Mouse (Mus musculus): ENCODE measurements around the gene Xlr5a. TPM values are rescaled to one million over a fixed set of nuclear protein-coding genes. Genes with fewer than 3 reads are reported as not detected.
"Not testable (repeated sequence)": the region's sequence is repeated elsewhere in the genome, so short reads cannot be mapped to it uniquely, and the experiment has no call there.

The Xlr5a gene
- polyA plus RNA-seq, 1 experiment from 2014 or later = not detected

- not testable (repeated sequence) for H3K4me2 ChIP-seq (replicated peaks); DNase-seq (ENCODE audit: low spot score); ATAC-seq (ENCODE audit: low FRiP score); H3K9me3 ChIP-seq (ENCODE audit: control insufficient read depth, low read length); H3K4me3 ChIP-seq (replicated peaks; ENCODE audit: low read length); H3K36me3 ChIP-seq (replicated peaks; ENCODE audit: control insufficient read depth, insufficient read depth); H3K27ac ChIP-seq; H3K27me3 ChIP-seq (ENCODE audit: control insufficient read depth, insufficient read depth, low read length); H3K4me1 ChIP-seq (replicated peaks; ENCODE audit: control insufficient read depth, insufficient read depth, low read length); H3K9ac ChIP-seq
- WGBS = 83% methylated on average over 17 of the region's 19 CpGs
Measured at GRCm38 (mm10) chrX:73082267-73083055, 210.3 kb downstream of the Xlr5a start, which contains the start of gene Xlr4a. TSS of gene Xlr4a (minus strand) at chrX:73082478.

GRCm38 (mm10) chrX:73066765-73067312 is 225.9 kb downstream of the Xlr5a start:
- H3K4me2 ChIP-seq (replicated peaks); H3K4me3 ChIP-seq (replicated peaks; ENCODE audit: low read length); DNase-seq (ENCODE audit: low spot score); H3K36me3 ChIP-seq (replicated peaks; ENCODE audit: control insufficient read depth, insufficient read depth); H3K27ac ChIP-seq; H3K27me3 ChIP-seq (ENCODE audit: control insufficient read depth, insufficient read depth, low read length); H3K9me3 ChIP-seq (ENCODE audit: control insufficient read depth, low read length); H3K9ac ChIP-seq; H3K4me1 ChIP-seq (replicated peaks; ENCODE audit: control insufficient read depth, insufficient read depth, low read length): not testable (repeated sequence)
- no CpG with 5 or more reads among the region's 5 CpGs for WGBS
- ATAC-seq (ENCODE audit: low FRiP score) = 0 out of 2 replicates have a peak, but pooled peaks have one; percentile 35

- ATAC-seq (ENCODE audit: low FRiP score) = peak; percentile 60; the same call in 1 of the 2 replicates
- H3K4me3 ChIP-seq (replicated peaks; ENCODE audit: low read length) = peak within 1 kb of the TSS; percentile 35
- H3K27ac ChIP-seq = peak within 1 kb of the TSS; percentile 26; the same call in 1 of the 2 replicates
- H3K36me3 ChIP-seq (replicated peaks; ENCODE audit: control insufficient read depth, insufficient read depth) = no peaks in the 10 kb centered on the region
- no peak for DNase-seq (ENCODE audit: low spot score)
- peak within 1 kb of the TSS; percentile 53 for H3K9ac ChIP-seq
- H3K27me3 ChIP-seq (ENCODE audit: control insufficient read depth, insufficient read depth, low read length) = no peaks in the 10 kb centered on the region
- peak within 1 kb of the TSS; percentile 56 for H3K4me2 ChIP-seq (replicated peaks)
- no peaks in the 10 kb centered on the region for H3K9me3 ChIP-seq (ENCODE audit: control insufficient read depth, low read length)
- H3K4me1 ChIP-seq (replicated peaks; ENCODE audit: control insufficient read depth, insufficient read depth, low read length) = no peaks in the 10 kb centered on the region
- 32% methylated on average over 7 of the region's 7 CpGs for WGBS
Measured at GRCm38 (mm10) chrX:73064415-73064793, 228.4 kb downstream of the Xlr5a start, which contains the start of gene Pnma3. TSS of gene Pnma3 (plus strand) at chrX:73064787.

GRCm38 (mm10) chrX:73063512-73064414 is 229.0 kb downstream of the Xlr5a start:
- Histone ChIP-seq H3K4me2 (replicated peaks) (peak overlapping the region; percentile 56), H3K4me3 (replicated peaks; ENCODE audit: low read length) (peak overlapping the region; percentile 35), H3K36me3 (replicated peaks; ENCODE audit: control insufficient read depth, insufficient read depth) (no peaks in the 10 kb centered on the region), H3K27ac (peak overlapping the region; percentile 26; the same call in 1 of the 2 replicates), H3K9me3 (ENCODE audit: control insufficient read depth, low read length) (no peaks in the 10 kb centered on the region), H3K9ac (peak overlapping the region; percentile 53), H3K27me3 (ENCODE audit: control insufficient read depth, insufficient read depth, low read length) (no peaks in the 10 kb centered on the region), H3K4me1 (replicated peaks; ENCODE audit: control insufficient read depth, insufficient read depth, low read length) (no peaks in the 10 kb centered on the region)
- ATAC-seq (ENCODE audit: low FRiP score) (peak; percentile 89), DNase-seq (ENCODE audit: low spot score) (peak; percentile 32)
- WGBS = 32% methylated on average over 24 of the region's 24 CpGs

- Histone ChIP-seq H3K27me3 (ENCODE audit: control insufficient read depth, insufficient read depth, low read length) (no peaks in the 10 kb centered on the region), H3K4me2 (replicated peaks) (no peak overlapping the region), H3K4me1 (replicated peaks; ENCODE audit: control insufficient read depth, insufficient read depth, low read length) (no peaks in the 10 kb centered on the region), H3K4me3 (replicated peaks; ENCODE audit: low read length) (no peak overlapping the region), H3K27ac (no peak overlapping the region), H3K9ac (no peak overlapping the region), H3K36me3 (replicated peaks; ENCODE audit: control insufficient read depth, insufficient read depth) (no peaks in the 10 kb centered on the region), H3K9me3 (ENCODE audit: control insufficient read depth, low read length) (no peaks in the 10 kb centered on the region)
- ATAC-seq (ENCODE audit: low FRiP score) (no peak), DNase-seq (ENCODE audit: low spot score) (no peak)
- WGBS = 66% methylated on average over 5 of the region's 5 CpGs
Measured at GRCm38 (mm10) chrX:73062323-73062722, 230.5 kb downstream of the Xlr5a start.

GRCm38 (mm10) chrX:73061528-73061927 is 231.2 kb downstream of the Xlr5a start:
- no peaks in the 10 kb centered on the region for H3K36me3 ChIP-seq (replicated peaks; ENCODE audit: control insufficient read depth, insufficient read depth)
- H3K9me3 ChIP-seq (ENCODE audit: control insufficient read depth, low read length) = no peaks in the 10 kb centered on the region
- ATAC-seq (ENCODE audit: low FRiP score) (no peak), DNase-seq (ENCODE audit: low spot score) (no peak)
- no peaks in the 10 kb centered on the region for H3K27me3 ChIP-seq (ENCODE audit: control insufficient read depth, insufficient read depth, low read length)
- H3K27ac ChIP-seq = no peak overlapping the region
- no peak overlapping the region for H3K9ac ChIP-seq
- H3K4me2 ChIP-seq (replicated peaks) = no peak overlapping the region
- no peaks in the 10 kb centered on the region for H3K4me1 ChIP-seq (replicated peaks; ENCODE audit: control insufficient read depth, insufficient read depth, low read length)
- WGBS = 91% methylated on average over 1 of the region's 1 CpGs
- H3K4me3 ChIP-seq (replicated peaks; ENCODE audit: low read length) = no peak overlapping the region

Other genes with a start within 250 kb of the Xlr5a start
- gene Pnma3, start 228.2 kb downstream of the Xlr5a start, polyA plus RNA-seq (2014; fragmentation: Nextera tagmentation; extraction: Ambion mirVana) = 2.8 and 4.4 TPM in 2 replicates
- gene Xlr4a, start 210.5 kb downstream of the Xlr5a start, polyA plus RNA-seq (2014; fragmentation: Nextera tagmentation; extraction: Ambion mirVana) = not detected in 2 replicates
- gene Xlr3a, start 195.9 kb downstream of the Xlr5a start, polyA plus RNA-seq (2014; fragmentation: Nextera tagmentation; extraction: Ambion mirVana) = 4.8 and 7.7 TPM in 2 replicates
- 0.31 and 0.80 TPM in 2 replicates for gene Gm14685, start 175.9 kb downstream of the Xlr5a start, polyA plus RNA-seq (2014; fragmentation: Nextera tagmentation; extraction: Ambion mirVana)
- not detected in 2 replicates for gene Xlr5b, start 144.2 kb downstream of the Xlr5a start, polyA plus RNA-seq (2014; fragmentation: Nextera tagmentation; extraction: Ambion mirVana)
- 0.59 TPM in 1 of 2 replicates, not detected in the other for gene DXBay18, start 143.5 kb downstream of the Xlr5a start, polyA plus RNA-seq (2014; fragmentation: Nextera tagmentation; extraction: Ambion mirVana)
- gene Spin2d, start 116.0 kb downstream of the Xlr5a start, polyA plus RNA-seq (2014; fragmentation: Nextera tagmentation; extraction: Ambion mirVana) = not detected in 2 replicates
- 21.1 and 42.4 TPM in 2 replicates for gene Xlr3b, start 100.8 kb downstream of the Xlr5a start, polyA plus RNA-seq (2014; fragmentation: Nextera tagmentation; extraction: Ambion mirVana)
- 0.38 and 0.63 TPM in 2 replicates for gene Xlr4b, start 78.6 kb downstream of the Xlr5a start, polyA plus RNA-seq (2014; fragmentation: Nextera tagmentation; extraction: Ambion mirVana)
- gene F8a, start 64.7 kb downstream of the Xlr5a start, polyA plus RNA-seq (2014; fragmentation: Nextera tagmentation; extraction: Ambion mirVana) = 30.2 and 31.4 TPM in 2 replicates
- gene Xlr4c, start 49.8 kb downstream of the Xlr5a start, polyA plus RNA-seq (2014; fragmentation: Nextera tagmentation; extraction: Ambion mirVana) = 0.16 and 0.30 TPM in 2 replicates
- gene Xlr3c, start 27.6 kb downstream of the Xlr5a start, polyA plus RNA-seq (2014; fragmentation: Nextera tagmentation; extraction: Ambion mirVana) = 0.23 and 0.46 TPM in 2 replicates
- gene Xlr5c, start within 50 bp of the Xlr5a start, polyA plus RNA-seq (2014; fragmentation: Nextera tagmentation; extraction: Ambion mirVana) = not detected in 2 replicates
- gene Gm45015, start 43.9 kb upstream of the Xlr5a start, polyA plus RNA-seq (2014; fragmentation: Nextera tagmentation; extraction: Ambion mirVana) = not detected in 2 replicates
- gene Zfp275, start 49.6 kb upstream of the Xlr5a start, polyA plus RNA-seq (2014; fragmentation: Nextera tagmentation; extraction: Ambion mirVana) = 12.1 and 13.6 TPM in 2 replicates
- not detected in 2 replicates for gene Gm18336, start 105.8 kb upstream of the Xlr5a start, polyA plus RNA-seq (2014; fragmentation: Nextera tagmentation; extraction: Ambion mirVana)
- 1.1 and 1.5 TPM in 2 replicates for gene Zfp92, start 118.1 kb upstream of the Xlr5a start, polyA plus RNA-seq (2014; fragmentation: Nextera tagmentation; extraction: Ambion mirVana)
- not detected in 2 replicates for gene Trex2, start 142.4 kb upstream of the Xlr5a start, polyA plus RNA-seq (2014; fragmentation: Nextera tagmentation; extraction: Ambion mirVana)
- gene Haus7, start 166.1 kb upstream of the Xlr5a start, polyA plus RNA-seq (2014; fragmentation: Nextera tagmentation; extraction: Ambion mirVana) = 59.8 and 66.9 TPM in 2 replicates
- gene Bgn, start 190.6 kb upstream of the Xlr5a start, polyA plus RNA-seq (2014; fragmentation: Nextera tagmentation; extraction: Ambion mirVana) = 35.0 and 40.7 TPM in 2 replicates
- gene Atp2b3, start 210.1 kb upstream of the Xlr5a start, polyA plus RNA-seq (2014; fragmentation: Nextera tagmentation; extraction: Ambion mirVana) = 8.4 and 9.5 TPM in 2 replicates

Measured in hindbrain, embryonic 14.5 days (tissue).